Mouse (Mus musculus) liver, adult 2 months (tissue): ENCODE measurements at regions not wholly inside any gene's neighbourhood (a gene's known extent, or its start where the extent isn't known, plus 50 kb on each side); places are given as distances from the start of the nearest gene placed in this dataset.

Source experiments
- CTCF ChIP-seq: fragments of 200-500 bp; IDR thresholded peaks from 2 replicates; pipeline ENCODE4 v1.5.1; 2011; ENCODE audit warnings: low read depth, low read length, control low read depth
- POLR2A ChIP-seq: fragments of 200-500 bp; IDR thresholded peaks from 2 replicates; pipeline ENCODE4 v1.6.1; 2011; ENCODE audit warnings: low read length, control low read depth; ENCODE audit not compliant: insufficient read depth; ENCODE audit errors: extremely low read depth

DNA sequence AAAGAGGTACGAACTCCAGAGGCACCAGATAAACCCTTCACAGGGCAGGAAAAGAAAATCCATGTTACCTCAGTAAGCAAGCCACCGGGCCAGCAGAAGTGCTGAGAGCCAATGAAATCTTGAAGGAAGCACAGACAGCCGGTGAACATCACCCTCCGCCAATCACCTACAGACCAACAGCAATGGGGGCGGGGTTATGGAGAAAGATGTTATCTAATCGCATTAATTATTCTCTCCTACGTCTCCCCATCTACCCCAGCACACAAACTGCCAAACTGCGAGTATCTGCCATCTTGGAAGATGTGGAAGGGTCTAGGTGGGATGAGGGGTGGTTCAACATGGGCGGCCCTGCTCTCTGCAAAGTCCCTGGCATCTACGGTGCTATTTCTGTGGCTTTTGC is 68.6 kb upstream of the Slc44a3 start:
- TF ChIP-seq CTCF: no peak
- TF ChIP-seq POLR2A: no peak
